Mouse (Mus musculus) myocyte (in vitro differentiated cells): ENCODE results near the gene Klhl6. TPM values are rescaled to one million over a fixed set of nuclear protein-coding genes. Genes with fewer than 3 reads are reported as not detected.

Experiments
- H3K27me3 ChIP-seq: one replicate; pipeline ENCODE4 v1.6.1; 2011; ENCODE audit not compliant: control insufficient read depth, insufficient read depth, insufficient read length
- H3K36me3 ChIP-seq: one replicate; pipeline ENCODE4 v1.6.1; 2011; ENCODE audit not compliant: control insufficient read depth, insufficient read depth
- H3K4me2 ChIP-seq: one replicate; pipeline ENCODE4 v1.6.1; 2011; ENCODE audit warnings: low read depth, control low read depth
- H3K4me3 ChIP-seq: one replicate; pipeline ENCODE4 v1.5.1; 2011; ENCODE audit warnings: mild to moderate bottlenecking, control low read depth, moderate library complexity
- H3K79me2 ChIP-seq: one replicate; pipeline ENCODE4 v1.6.1; 2011; ENCODE audit not compliant: control insufficient read depth, insufficient read depth
- H3ac ChIP-seq: one replicate; pipeline ENCODE4 v1.6.1; 2011; ENCODE audit not compliant: control insufficient read depth, insufficient read length
- CEBPB ChIP-seq: IDR thresholded peaks from 2 replicates; pipeline ENCODE4 v1.6.1; 2011; ENCODE audit warnings: mild to moderate bottlenecking, moderate library complexity; ENCODE audit not compliant: poor library complexity, insufficient read depth, severe bottlenecking
- E2F4 ChIP-seq: IDR thresholded peaks from one replicate; pipeline ENCODE4 v1.6.1; 2011; ENCODE audit warnings: mild to moderate bottlenecking, control low read depth, moderate library complexity; ENCODE audit not compliant: insufficient read depth
- MAX ChIP-seq: IDR thresholded peaks from one replicate; pipeline ENCODE4 v1.6.1; 2011; ENCODE audit warnings: low read depth, mild to moderate bottlenecking, control low read depth
- MYOD1 ChIP-seq, 3 experiments: IDR thresholded peaks; one replicate each; pipeline ENCODE4 v1.6.1; 2011; ENCODE audit warnings: control low read depth in 2 of 3, low read depth in 2 of 3, mild to moderate bottlenecking in 2 of 3, moderate library complexity in 1 of 3; ENCODE audit not compliant: insufficient read length in 2 of 3, control insufficient read depth in 1 of 3
- MYOG ChIP-seq, 3 experiments: IDR thresholded peaks; one replicate each; pipeline ENCODE4 v1.6.1; 2011; ENCODE audit warnings: control low read depth in 2 of 3, low read depth in 2 of 3, mild to moderate bottlenecking in 2 of 3; ENCODE audit not compliant: insufficient read length in 2 of 3, control insufficient read depth in 1 of 3, insufficient read depth in 1 of 3
- POLR2A ChIP-seq: IDR thresholded peaks from one replicate; pipeline ENCODE4 v1.6.1; 2011; ENCODE audit warnings: low read depth, mild to moderate bottlenecking, control low read depth, moderate library complexity; ENCODE audit not compliant: insufficient read length
- POLR2AphosphoS2 ChIP-seq: IDR thresholded peaks from one replicate; pipeline ENCODE4 v1.6.1; 2011; ENCODE audit warnings: low read depth, control low read depth; ENCODE audit not compliant: insufficient read length
- REST ChIP-seq: IDR thresholded peaks from one replicate; pipeline ENCODE4 v1.6.1; 2011; ENCODE audit warnings: mild to moderate bottlenecking, control low read depth, moderate library complexity; ENCODE audit not compliant: insufficient read depth, insufficient read length
- SRF ChIP-seq: IDR thresholded peaks from one replicate; pipeline ENCODE4 v1.6.1; 2011; ENCODE audit warnings: low read depth; ENCODE audit not compliant: control insufficient read depth, insufficient read length
- TCF12 ChIP-seq: IDR thresholded peaks from one replicate; pipeline ENCODE4 v1.6.1; 2011; ENCODE audit warnings: mild to moderate bottlenecking, control low read depth; ENCODE audit not compliant: poor library complexity, insufficient read depth, severe bottlenecking
- TCF3 ChIP-seq: IDR thresholded peaks from one replicate; pipeline ENCODE4 v1.6.1; 2011; ENCODE audit warnings: low read depth, control low read depth; ENCODE audit not compliant: insufficient read length
- USF1 ChIP-seq: IDR thresholded peaks from one replicate; pipeline ENCODE4 v1.6.1; 2011; ENCODE audit warnings: low read depth, mild to moderate bottlenecking, control low read depth, moderate library complexity
- polyA plus RNA-seq: library from polyadenylated mRNA; unstranded; fragments of >200 nt; fragmentation: generic; extraction: Trizol; gene quantifications from one replicate; pipeline ENCODE4 v1.2.1, GENCODE M21; 2012; ENCODE audit warnings: missing spikeins

Klhl6 gene
- polyA plus RNA-seq, 1 experiment = 0.04 TPM

DNA sequence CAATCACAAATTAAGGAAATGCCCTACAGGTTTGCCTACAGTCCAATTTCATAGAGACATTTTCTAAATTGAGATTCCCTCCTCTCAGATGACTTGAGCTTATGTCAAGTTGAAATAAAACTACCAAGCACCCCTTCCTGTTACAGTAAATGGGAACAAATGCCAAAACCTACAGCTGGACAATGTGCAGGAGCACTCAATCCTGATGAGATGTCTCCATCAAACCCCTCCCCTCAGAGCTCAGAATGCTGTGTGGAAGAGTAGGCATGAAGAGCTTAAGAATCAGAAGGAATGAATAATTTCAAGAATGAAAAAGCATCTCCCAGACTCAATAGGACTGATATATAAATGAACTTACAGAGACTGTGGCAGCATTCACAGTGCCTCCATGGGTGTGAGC lies 7.7 kb upstream of the Klhl6 start:
- no peak overlapping the region for H3K4me2 ChIP-seq
- no peak for TF ChIP-seq MAX
- TF ChIP-seq MYOD1 (IDR thresholded peaks at IDR 0.05; ENCODE audit: control insufficient read depth in 1 of 3, insufficient read length in 2 of 3, low read depth in 2 of 3) = no peak
- TF ChIP-seq POLR2AphosphoS2 = no peak
- TF ChIP-seq POLR2A = no peak
- no peak for TF ChIP-seq REST
- TF ChIP-seq E2F4 = no peak
- TF ChIP-seq TCF12 = no peak
- TF ChIP-seq TCF3 = no peak
- no peak for TF ChIP-seq MYOG (IDR thresholded peaks at IDR 0.05; ENCODE audit: control insufficient read depth in 1 of 3, insufficient read depth in 1 of 3, insufficient read length in 2 of 3, low read depth in 2 of 3)
- TF ChIP-seq SRF = no peak
- H3ac ChIP-seq = no peak overlapping the region
- H3K36me3 ChIP-seq = no peaks in the 10 kb centered on the region
- H3K79me2 ChIP-seq = no peaks in the 10 kb centered on the region
- H3K27me3 ChIP-seq = no peaks in the 10 kb centered on the region
- H3K4me3 ChIP-seq = no peak overlapping the region

DNA sequence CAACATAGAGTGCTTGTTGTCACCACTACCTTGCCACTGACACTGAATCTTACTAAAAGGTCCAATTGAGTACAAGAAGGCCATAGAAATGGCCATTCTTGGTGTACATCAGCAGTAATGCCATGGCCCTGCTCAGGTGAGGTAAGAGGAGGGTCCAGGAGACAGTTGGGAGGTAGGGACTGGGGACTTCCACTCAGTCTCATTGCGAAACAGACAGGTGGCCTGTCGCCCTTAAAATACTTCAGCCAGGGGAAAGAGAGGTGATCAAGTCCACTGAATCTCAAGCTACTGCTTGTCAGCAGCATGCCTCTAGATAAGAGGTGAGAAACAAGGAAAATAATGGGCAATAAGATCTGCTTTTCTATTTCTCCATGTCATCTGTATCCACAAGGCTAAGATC lies 4.8 kb upstream of the Klhl6 start:
- H3ac ChIP-seq = no peak overlapping the region
- TF ChIP-seq POLR2A (no peak), POLR2AphosphoS2 (no peak)

DNA sequence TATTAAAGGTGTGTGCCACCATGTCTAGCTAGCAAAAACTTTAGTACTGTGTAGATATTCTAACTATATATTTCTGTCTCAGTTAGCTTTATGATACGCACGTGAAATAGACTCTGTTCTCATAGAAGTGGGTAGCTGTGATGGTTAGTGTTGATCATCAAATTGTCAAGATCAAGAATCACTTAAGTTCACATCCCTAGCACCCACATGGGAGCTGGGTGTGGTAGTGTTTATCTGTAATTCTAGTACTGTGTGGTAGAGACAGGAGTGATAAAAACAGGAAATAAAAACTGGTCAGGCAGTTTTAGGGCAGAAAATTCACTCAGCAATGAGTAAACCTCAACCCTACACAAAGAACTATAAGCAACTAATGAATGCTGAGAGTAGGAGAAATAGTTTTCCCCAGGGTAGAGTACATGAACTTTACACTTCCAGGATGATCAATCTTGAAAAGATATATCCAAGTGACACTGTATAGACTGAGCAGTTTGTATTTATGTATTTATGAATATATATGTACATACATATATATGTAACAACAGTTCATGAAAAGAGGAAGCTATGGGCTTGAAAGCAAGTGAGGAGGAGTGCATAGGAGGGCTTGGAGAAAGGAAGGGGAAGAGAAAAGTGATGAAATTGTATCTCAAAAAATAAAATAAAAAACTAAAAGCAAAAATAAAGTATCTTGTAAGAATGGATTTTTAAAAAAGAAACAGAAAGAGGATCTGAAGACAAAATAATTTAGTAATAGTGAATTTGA lies 2.2 kb upstream of the Klhl6 start:
- H3K36me3 ChIP-seq = no peaks in the 10 kb centered on the region

More for the DNA sequence above, 4.8 kb upstream of the Klhl6 start:
- no peaks in the 10 kb centered on the region for H3K79me2 ChIP-seq
- no peak overlapping the region for H3K4me3 ChIP-seq
- no peaks in the 10 kb centered on the region for H3K27me3 ChIP-seq
- no peak overlapping the region for H3K4me2 ChIP-seq
- H3K36me3 ChIP-seq = no peaks in the 10 kb centered on the region

GRCm38 (mm10) chr16:19983559-19983958 lies 722 bp upstream of the Klhl6 start:
- no peaks in the 10 kb centered on the region for H3K79me2 ChIP-seq
- no peak overlapping the region for H3K4me2 ChIP-seq
- no peak overlapping the region for H3K4me3 ChIP-seq
- H3K36me3 ChIP-seq = no peaks in the 10 kb centered on the region
- TF ChIP-seq POLR2AphosphoS2 (no peak), MYOG (IDR thresholded peaks at IDR 0.05; ENCODE audit: control insufficient read depth in 1 of 3, insufficient read depth in 1 of 3, insufficient read length in 2 of 3, low read depth in 2 of 3) (no peak), E2F4 (no peak), TCF12 (no peak), REST (no peak), TCF3 (no peak)
- H3K27me3 ChIP-seq = no peaks in the 10 kb centered on the region
- H3ac ChIP-seq = no peak overlapping the region

More for the DNA sequence above, 2.2 kb upstream of the Klhl6 start:
- no peak overlapping the region for H3K4me3 ChIP-seq
- no peak overlapping the region for H3ac ChIP-seq
- no peaks in the 10 kb centered on the region for H3K79me2 ChIP-seq
- no peaks in the 10 kb centered on the region for H3K27me3 ChIP-seq
- no peak overlapping the region for H3K4me2 ChIP-seq
- TF ChIP-seq SRF (no peak), TCF3 (no peak), CEBPB (no peak), MYOD1 (IDR thresholded peaks at IDR 0.05; ENCODE audit: control insufficient read depth in 1 of 3, insufficient read length in 2 of 3, low read depth in 2 of 3) (no peak), MYOG (IDR thresholded peaks at IDR 0.05; ENCODE audit: control insufficient read depth in 1 of 3, insufficient read depth in 1 of 3, insufficient read length in 2 of 3, low read depth in 2 of 3) (no peak), USF1 (no peak), REST (no peak), MAX (no peak)

GRCm38 (mm10) chr16:19981684-19982083 lies 1.2 kb downstream of the Klhl6 start:
- Histone ChIP-seq H3ac (no peak overlapping the region), H3K79me2 (no peaks in the 10 kb centered on the region), H3K36me3 (no peaks in the 10 kb centered on the region), H3K4me2 (no peak overlapping the region), H3K27me3 (no peaks in the 10 kb centered on the region), H3K4me3 (no peak overlapping the region)
- TF ChIP-seq CEBPB = no peak
- TF ChIP-seq REST = no peak
- no peak for TF ChIP-seq MYOG (IDR thresholded peaks at IDR 0.05; ENCODE audit: control insufficient read depth in 1 of 3, insufficient read depth in 1 of 3, insufficient read length in 2 of 3, low read depth in 2 of 3)
- no peak for TF ChIP-seq SRF
- TF ChIP-seq POLR2A = no peak
- TF ChIP-seq TCF12 = no peak
- no peak for TF ChIP-seq USF1
- no peak for TF ChIP-seq MAX
- TF ChIP-seq TCF3 = no peak
- TF ChIP-seq E2F4 = no peak
- TF ChIP-seq MYOD1 (IDR thresholded peaks at IDR 0.05; ENCODE audit: control insufficient read depth in 1 of 3, insufficient read length in 2 of 3, low read depth in 2 of 3) = no peak
- no peak for TF ChIP-seq POLR2AphosphoS2
